Mouse (Mus musculus) thymus, adult 2 months (tissue): ENCODE measurements around the gene Zcwpw1.

ENCODE experiments used
- CTCF ChIP-seq: fragments of 200-500 bp; IDR thresholded peaks from 2 replicates; pipeline ENCODE4 v1.5.1; 2012; ENCODE audit warnings: mild to moderate bottlenecking, control low read depth, low read length, moderate library complexity, borderline replicate concordance; ENCODE audit not compliant: control insufficient read depth, poor library complexity, insufficient read depth; ENCODE audit errors: extremely low read depth
- POLR2A ChIP-seq: fragments of 200-500 bp; IDR thresholded peaks from 2 replicates; pipeline ENCODE4 v1.6.1; 2012; ENCODE audit warnings: mild to moderate bottlenecking, low read length, control low read depth, moderate library complexity; ENCODE audit not compliant: control insufficient read depth, poor library complexity, insufficient read depth; ENCODE audit errors: extremely low read depth

DNA sequence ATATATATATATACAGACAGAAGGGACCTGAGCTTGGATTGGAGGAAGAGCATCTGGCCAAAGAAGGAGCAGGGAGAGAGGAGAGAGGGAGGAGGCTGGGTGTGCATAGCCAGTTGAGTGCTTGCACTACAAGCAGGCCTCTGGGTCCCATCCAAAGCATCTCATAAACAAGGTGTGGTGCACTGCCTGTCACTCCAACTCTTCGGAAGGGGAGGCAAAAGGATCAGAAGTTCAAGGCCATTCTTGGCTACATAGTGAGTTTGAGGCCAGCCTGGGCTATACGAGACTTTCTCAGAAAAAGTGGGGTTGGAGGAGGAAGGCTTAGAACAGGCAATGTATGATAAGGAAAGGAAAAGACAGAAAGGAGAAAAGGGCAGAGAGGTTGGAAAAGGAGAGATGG, 38.4 kb downstream of the Zcwpw1 start:
- TF ChIP-seq CTCF, result no peak
- no peak for TF ChIP-seq POLR2A
